Mouse (Mus musculus) adrenal gland, postnatal 10 days (tissue): ENCODE measurements around the gene Gm49673. TPM values are rescaled to one million over a fixed set of nuclear protein-coding genes. Genes with fewer than 3 reads are reported as not detected.
"Not testable (repeated sequence)": the region's sequence is repeated elsewhere in the genome, so short reads cannot be mapped to it uniquely, and the experiment has no call there.

Source experiments
- DNase-seq: peaks from one replicate; pipeline ENCODE4 v3.0.0; 2021; ENCODE audit warnings: mixed read lengths
- total RNA-seq, 2 experiments: library from RNA; stranded (reverse); gene quantifications; 2 replicates each; pipeline ENCODE4 v1.2.3; 2021

The Gm49673 gene
- total RNA-seq, 2 experiments from 2014 or later, result 0.39 TPM; not detected in 1

- DNase-seq, result not testable (repeated sequence)
Observed at GRCm38 (mm10) chr17:8130849-8131248, 16.7 kb downstream of the Gm49673 start.

GRCm38 (mm10) chr17:8129578-8129977 is 18.0 kb downstream of the Gm49673 start:
- DNase-seq, result not testable (repeated sequence)

GRCm38 (mm10) chr17:8128326-8128993 is 19.1 kb downstream of the Gm49673 start:
- DNase-seq, result not testable (repeated sequence)

- DNase-seq, result not testable (repeated sequence)
Observed at GRCm38 (mm10) chr17:8124586-8124985, 23.0 kb downstream of the Gm49673 start.

- not testable (repeated sequence) for DNase-seq
Observed at GRCm38 (mm10) chr17:8122974-8123373, 24.6 kb downstream of the Gm49673 start.

- DNase-seq, result not testable (repeated sequence)
Observed at GRCm38 (mm10) chr17:8116928-8117327, 30.7 kb downstream of the Gm49673 start.

GRCm38 (mm10) chr17:8116378-8116777 is 31.2 kb downstream of the Gm49673 start:
- DNase-seq, result peak; percentile 22

- not testable (repeated sequence) for DNase-seq
Observed at GRCm38 (mm10) chr17:8112199-8112598, 35.4 kb downstream of the Gm49673 start.

- DNase-seq, result not testable (repeated sequence)
Observed at GRCm38 (mm10) chr17:8101297-8101609, 46.3 kb downstream of the Gm49673 start.

GRCm38 (mm10) chr17:8100405-8101296 is 46.9 kb downstream of the Gm49673 start:
- not testable (repeated sequence) for DNase-seq

- DNase-seq, result not testable (repeated sequence)
Observed at GRCm38 (mm10) chr17:8096199-8096598, 51.4 kb downstream of the Gm49673 start.

- DNase-seq, result not testable (repeated sequence)
Observed at GRCm38 (mm10) chr17:8095653-8096052, 51.9 kb downstream of the Gm49673 start.

GRCm38 (mm10) chr17:8092537-8093526 is 54.8 kb downstream of the Gm49673 start:
- DNase-seq, result not testable (repeated sequence)

- DNase-seq, result not testable (repeated sequence)
Observed at GRCm38 (mm10) chr17:8091320-8091719, 56.3 kb downstream of the Gm49673 start.

GRCm38 (mm10) chr17:8069847-8070246 is 77.7 kb downstream of the Gm49673 start:
- DNase-seq, result not testable (repeated sequence)

GRCm38 (mm10) chr17:8056637-8057138 is 90.9 kb downstream of the Gm49673 start:
- not testable (repeated sequence) for DNase-seq

GRCm38 (mm10) chr17:8055919-8056589 is 91.5 kb downstream of the Gm49673 start:
- not testable (repeated sequence) for DNase-seq

- DNase-seq, result peak; percentile 88
Observed at GRCm38 (mm10) chr17:8051247-8051646, 96.3 kb downstream of the Gm49673 start.

- not testable (repeated sequence) for DNase-seq
Observed at GRCm38 (mm10) chr17:8050218-8050617, 97.4 kb downstream of the Gm49673 start.

GRCm38 (mm10) chr17:8046178-8046577 is 101.4 kb downstream of the Gm49673 start:
- peak; percentile 80 for DNase-seq

- not testable (repeated sequence) for DNase-seq
Observed at GRCm38 (mm10) chr17:8041197-8041596, 106.4 kb downstream of the Gm49673 start.
